Mouse (Mus musculus) cerebellum, postnatal 10 days (tissue): ENCODE results near the gene Cipc.
A peak's percentile ranks its signal among the peaks of the same experiment; 100 is the strongest.

Experiments
- DNase-seq, 2 experiments: peaks; one replicate each; pipeline ENCODE4 v3.0.0; 2021; ENCODE audit warnings: mixed read lengths in 2 of 2

Gene Cipc

GRCm38 (mm10) chr12:86960791-86961335, 14.0 kb downstream of the Cipc start:
- DNase-seq, result peak; percentile 77 to 82

- DNase-seq, result peak; percentile 62 to 70
These were observed 14.9 kb downstream of the Cipc start for GRCm38 (mm10) chr12:86961589-86962344.

GRCm38 (mm10) chr12:86964278-86965057, 17.6 kb downstream of the Cipc start:
- DNase-seq, result peak; percentile 64 to 83

- peak; percentile 51 to 55 for DNase-seq
These were observed 18.5 kb downstream of the Cipc start for GRCm38 (mm10) chr12:86965237-86965799.

- DNase-seq, result no peak
These were observed 21.8 kb downstream of the Cipc start for GRCm38 (mm10) chr12:86968468-86969219.

GRCm38 (mm10) chr12:86969220-86969601, 22.4 kb downstream of the Cipc start:
- DNase-seq, result no peak

- no peak for DNase-seq
These were observed 24.2 kb downstream of the Cipc start for GRCm38 (mm10) chr12:86971089-86971488.

GRCm38 (mm10) chr12:86973216-86973615, 26.4 kb downstream of the Cipc start:
- DNase-seq, result peak; percentile 97 to 99

- DNase-seq, result peak in 1 of 2 experiments; percentile 54
These were observed 26.9 kb downstream of the Cipc start for GRCm38 (mm10) chr12:86973706-86974105.

GRCm38 (mm10) chr12:86974387-86975288, 27.8 kb downstream of the Cipc start:
- peak; percentile 93 to 95 for DNase-seq

- DNase-seq, result peak; percentile 62 to 64
These were observed 28.9 kb downstream of the Cipc start for GRCm38 (mm10) chr12:86975761-86976160.

- DNase-seq, result no peak
These were observed 29.8 kb downstream of the Cipc start for GRCm38 (mm10) chr12:86976511-86977168.

- DNase-seq, result peak; percentile 58 to 70
These were observed 31.0 kb downstream of the Cipc start for GRCm38 (mm10) chr12:86977833-86978232.

GRCm38 (mm10) chr12:86981180-86981579, 34.3 kb downstream of the Cipc start:
- peak; percentile 79 to 84 for DNase-seq

- DNase-seq, result peak; percentile 67 to 69
These were observed 36.8 kb downstream of the Cipc start for GRCm38 (mm10) chr12:86983470-86984193.

GRCm38 (mm10) chr12:86984194-86984555, 37.3 kb downstream of the Cipc start:
- no peak for DNase-seq

GRCm38 (mm10) chr12:86986562-86986961, 39.7 kb downstream of the Cipc start:
- peak in 1 of 2 experiments; percentile 47 for DNase-seq

GRCm38 (mm10) chr12:86988227-86988626, 41.4 kb downstream of the Cipc start:
- DNase-seq, result no peak

GRCm38 (mm10) chr12:86989378-86989777, 42.5 kb downstream of the Cipc start:
- DNase-seq, result peak; percentile 63 to 66
